Mouse (Mus musculus): Measurements from ENCODE around the gene Smoc2. TPM values are rescaled to one million over a fixed set of nuclear protein-coding genes. Genes with fewer than 3 reads are reported as not detected.

Gene Smoc2
- polyA plus RNA-seq, 1 experiment from 2014 or later: not detected

Other genes starting within 250 kb of the Smoc2 start
- gene Gm7358, start 220.0 kb upstream of the Smoc2 start, polyA plus RNA-seq (2018): not detected in 3 replicates
- gene Dact2, start 75.2 kb upstream of the Smoc2 start, polyA plus RNA-seq (2018): not detected in 3 replicates

Data from macrophage (primary cell).